Mouse (Mus musculus) midbrain, embryonic 14.5 days (tissue): ENCODE results near the gene 4921507P07Rik. TPM values are rescaled to one million over a fixed set of nuclear protein-coding genes. Genes with fewer than 3 reads are reported as not detected.

Source experiments
- ATAC-seq: fragments of 200-750 bp; cut with Nextera tagmentation; 2 replicates; pipeline ENCODE4 v1.8.0; 2017; ENCODE audit warnings: moderate number of reproducible peaks, moderate library complexity; ENCODE audit not compliant: low FRiP score, low TSS enrichment
- DNase-seq: peaks from one replicate; pipeline ENCODE4 v3.0.0-alpha.2; 2015
- H3K27ac ChIP-seq: fragments of 300-500 bp; sonication (generic); replicated peaks from 2 replicates; pipeline ENCODE4 v1.5.1; 2014; ENCODE audit warnings: mild to moderate bottlenecking, low read depth, low read length, moderate library complexity
- H3K27me3 ChIP-seq: fragments of 300-500 bp; sonication (generic); 2 replicates; pipeline ENCODE4 v1.6.1; 2014; ENCODE audit warnings: low read length, control low read depth, mixed read lengths; ENCODE audit not compliant: control insufficient read depth, insufficient read depth
- H3K36me3 ChIP-seq: fragments of 300-500 bp; sonication (generic); 2 replicates; pipeline ENCODE4 v1.6.1; 2014; ENCODE audit warnings: low read length, control low read depth; ENCODE audit not compliant: control insufficient read depth, insufficient read depth
- H3K4me1 ChIP-seq: fragments of 300-500 bp; sonication (generic); 2 replicates; pipeline ENCODE4 v1.6.1; 2014; ENCODE audit warnings: mild to moderate bottlenecking, antibody characterized with exemption, low read length, control low read depth; ENCODE audit not compliant: control insufficient read depth, insufficient read depth
- H3K4me2 ChIP-seq: fragments of 300-500 bp; sonication (generic); 2 replicates; pipeline ENCODE4 v1.6.1; 2014; ENCODE audit warnings: mild to moderate bottlenecking, low read length, moderate library complexity
- H3K4me3 ChIP-seq: fragments of 300-500 bp; sonication (generic); replicated peaks from 2 replicates; pipeline ENCODE4 v1.5.1; 2014; ENCODE audit warnings: low read depth, low read length
- H3K9ac ChIP-seq: fragments of 300-500 bp; sonication (generic); replicated peaks from 2 replicates; pipeline ENCODE4 v1.6.1; 2014; ENCODE audit warnings: mild to moderate bottlenecking, low read length, moderate library complexity
- H3K9me3 ChIP-seq: fragments of 300-500 bp; sonication (generic); 2 replicates; pipeline ENCODE4 v1.6.1; 2016; ENCODE audit warnings: low read length, control low read depth, mixed read lengths; ENCODE audit not compliant: control insufficient read depth
- WGBS: fragments of 180-500 bp; shearing (Covaris S2); extraction: QIAGEN DNeasy Blood & Tissue Kit; methylation state at CpG from one replicate; pipeline ENCODE4 v1.1.7; 2014; 5-methylcytosine and 5-hydroxymethylcytosine counted together
- polyA plus RNA-seq: library from polyadenylated mRNA; unstranded; fragments of >200 nt; fragmentation: Nextera tagmentation; extraction: Ambion mirVana; gene quantifications from 2 replicates; pipeline ENCODE4 v1.2.1, GENCODE M21; 2014

Gene 4921507P07Rik
- polyA plus RNA-seq, 1 experiment from 2014 or later = 3.2 TPM

- ATAC-seq = no peak
- 91% methylated on average over 2 of the region's 2 CpGs for WGBS
- no peaks in the 10 kb centered on the region for H3K36me3 ChIP-seq
- DNase-seq = no peak
- no peak overlapping the region for H3K9ac ChIP-seq
- 0 out of 2 replicates have a peak, but pooled peaks cover 10% of the 10 kb centered on the region for H3K4me1 ChIP-seq
- no peak overlapping the region for H3K4me3 ChIP-seq
- H3K4me2 ChIP-seq = no peak overlapping the region
- H3K27me3 ChIP-seq = no peaks in the 10 kb centered on the region
- H3K27ac ChIP-seq = no peak overlapping the region
- H3K9me3 ChIP-seq = no peaks in the 10 kb centered on the region
Measured at GRCm38 (mm10) chr6:50594372-50594771, 2.1 kb downstream of the 4921507P07Rik start.

GRCm38 (mm10) chr6:50593334-50593845 is 3.0 kb downstream of the 4921507P07Rik start:
- Histone ChIP-seq H3K9me3 (no peaks in the 10 kb centered on the region), H3K27me3 (no peaks in the 10 kb centered on the region), H3K4me2 (no peak overlapping the region), H3K9ac (no peak overlapping the region), H3K36me3 (no peaks in the 10 kb centered on the region), H3K27ac (no peak overlapping the region), H3K4me1 (0 out of 2 replicates have a peak, but pooled peaks cover 10% of the 10 kb centered on the region), H3K4me3 (no peak overlapping the region)
- no peak for ATAC-seq
- WGBS = 68% methylated on average over 10 of the region's 10 CpGs
- DNase-seq = no peak

GRCm38 (mm10) chr6:50590234-50590633 is 6.2 kb downstream of the 4921507P07Rik start:
- 83% methylated on average over 3 of the region's 3 CpGs for WGBS
- no peak overlapping the region for H3K27ac ChIP-seq
- no peak overlapping the region for H3K9ac ChIP-seq
- H3K27me3 ChIP-seq = no peaks in the 10 kb centered on the region
- H3K4me1 ChIP-seq = no peaks in the 10 kb centered on the region
- DNase-seq (no peak), ATAC-seq (no peak)
- no peaks in the 10 kb centered on the region for H3K36me3 ChIP-seq
- H3K9me3 ChIP-seq = no peaks in the 10 kb centered on the region
- H3K4me3 ChIP-seq = no peak overlapping the region
- no peak overlapping the region for H3K4me2 ChIP-seq

- no peaks in the 10 kb centered on the region for H3K36me3 ChIP-seq
Measured at GRCm38 (mm10) chr6:50588251-50588650, 8.2 kb downstream of the 4921507P07Rik start.

GRCm38 (mm10) chr6:50587412-50587811 is 9.0 kb downstream of the 4921507P07Rik start:
- Histone ChIP-seq H3K27ac (no peak overlapping the region), H3K36me3 (peaks cover 2% of the 10 kb centered on the region; the same call in 1 of the 2 replicates), H3K4me2 (no peak overlapping the region), H3K27me3 (no peaks in the 10 kb centered on the region), H3K4me1 (no peaks in the 10 kb centered on the region), H3K4me3 (no peak overlapping the region), H3K9ac (no peak overlapping the region), H3K9me3 (no peaks in the 10 kb centered on the region)
- no peak for ATAC-seq
- no peak for DNase-seq
- WGBS = 83% methylated on average over 2 of the region's 2 CpGs

More at GRCm38 (mm10) chr6:50588251-50588650, 8.2 kb downstream of the 4921507P07Rik start:
- no peak overlapping the region for H3K27ac ChIP-seq
- peak; percentile 93 for DNase-seq
- no peak overlapping the region for H3K4me3 ChIP-seq
- 98% methylated on average over 1 of the region's 1 CpGs for WGBS
- H3K4me1 ChIP-seq = no peaks in the 10 kb centered on the region
- H3K9ac ChIP-seq = no peak overlapping the region
- H3K27me3 ChIP-seq = no peaks in the 10 kb centered on the region
- H3K9me3 ChIP-seq = no peaks in the 10 kb centered on the region
- H3K4me2 ChIP-seq = no peak overlapping the region
- no peak for ATAC-seq

GRCm38 (mm10) chr6:50586316-50586715 is 10.1 kb downstream of the 4921507P07Rik start:
- no peak overlapping the region for H3K9ac ChIP-seq
- no peaks in the 10 kb centered on the region for H3K27me3 ChIP-seq
- H3K4me1 ChIP-seq = no peaks in the 10 kb centered on the region
- no peaks in the 10 kb centered on the region for H3K9me3 ChIP-seq
- ATAC-seq = no peak
- no peak overlapping the region for H3K4me2 ChIP-seq
- H3K27ac ChIP-seq = no peak overlapping the region
- WGBS = 89% methylated on average over 5 of the region's 5 CpGs
- no peak for DNase-seq
- peaks cover 2% of the 10 kb centered on the region; the same call in 1 of the 2 replicates for H3K36me3 ChIP-seq
- no peak overlapping the region for H3K4me3 ChIP-seq

- ATAC-seq = no peak
- no peak for DNase-seq
- no peaks in the 10 kb centered on the region for H3K27me3 ChIP-seq
- H3K36me3 ChIP-seq = peaks cover 2% of the 10 kb centered on the region; the same call in 1 of the 2 replicates
- no peak overlapping the region for H3K4me2 ChIP-seq
- H3K27ac ChIP-seq = no peak overlapping the region
- H3K4me1 ChIP-seq = no peaks in the 10 kb centered on the region
- WGBS = 91% methylated on average over 7 of the region's 7 CpGs
- no peaks in the 10 kb centered on the region for H3K9me3 ChIP-seq
- H3K4me3 ChIP-seq = no peak overlapping the region
- no peak overlapping the region for H3K9ac ChIP-seq
Measured at GRCm38 (mm10) chr6:50585733-50586132, 10.7 kb downstream of the 4921507P07Rik start.

GRCm38 (mm10) chr6:50571661-50572060 is 24.8 kb downstream of the 4921507P07Rik start:
- whole genome bisulfite sequencing = 90% methylated on average over 1 of the region's 1 CpGs
- Histone ChIP-seq H3K9ac (no peak overlapping the region), H3K4me3 (no peak overlapping the region), H3K27me3 (no peaks in the 10 kb centered on the region), H3K4me2 (no peak overlapping the region), H3K36me3 (no peaks in the 10 kb centered on the region), H3K9me3 (no peaks in the 10 kb centered on the region), H3K27ac (no peak overlapping the region), H3K4me1 (peaks cover 5% of the 10 kb centered on the region)
- ATAC-seq = no peak
- no peak for DNase-seq

GRCm38 (mm10) chr6:50566997-50567255 is 29.5 kb downstream of the 4921507P07Rik start:
- peak overlapping the region; percentile 83 for H3K4me2 ChIP-seq
- H3K36me3 ChIP-seq = peaks cover 21% of the 10 kb centered on the region
- H3K27ac ChIP-seq = peak overlapping the region; percentile 89
- no peak for ATAC-seq
- H3K9ac ChIP-seq = peak overlapping the region; percentile 90
- no peaks in the 10 kb centered on the region for H3K27me3 ChIP-seq
- no peak for DNase-seq
- peak overlapping the region; percentile 55 for H3K4me3 ChIP-seq
- no peaks in the 10 kb centered on the region for H3K9me3 ChIP-seq
- 20% methylated on average over 6 of the region's 6 CpGs for WGBS
- peaks cover 8% of the 10 kb centered on the region for H3K4me1 ChIP-seq
